Mouse (Mus musculus) embryonic facial prominence, embryonic 10.5 days (tissue): ENCODE measurements at regions not wholly inside any gene's neighbourhood (a gene's known extent, or its start where the extent isn't known, plus 50 kb on each side); places are given as distances from the start of the nearest gene placed in this dataset.
"Not testable (repeated sequence)": the region's sequence is repeated elsewhere in the genome, so short reads cannot be mapped to it uniquely, and the experiment has no call there.

ENCODE experiments used
- DNase-seq: peaks from one replicate; pipeline ENCODE4 v3.0.0-alpha.2; 2017; ENCODE audit warnings: low spot score
- H3K27ac ChIP-seq: fragments of 300-500 bp; sonication (generic); replicated peaks from 2 replicates; pipeline ENCODE4 v1.5.1; 2016; ENCODE audit warnings: mild to moderate bottlenecking
- H3K27me3 ChIP-seq: fragments of 300-500 bp; sonication (generic); replicated peaks from 2 replicates; pipeline ENCODE4 v1.6.1; 2016; ENCODE audit warnings: low read depth, mild to moderate bottlenecking; ENCODE audit not compliant: poor library complexity, severe bottlenecking
- H3K36me3 ChIP-seq: fragments of 300-500 bp; sonication (generic); replicated peaks from 2 replicates; pipeline ENCODE4 v1.6.1; 2016; ENCODE audit warnings: mild to moderate bottlenecking, moderate library complexity
- H3K4me1 ChIP-seq: fragments of 300-500 bp; sonication (generic); 2 replicates; pipeline ENCODE4 v1.6.1; 2016
- H3K4me3 ChIP-seq: fragments of 300-500 bp; sonication (generic); 2 replicates; pipeline ENCODE4 v1.5.1; 2016; ENCODE audit warnings: mild to moderate bottlenecking, moderate library complexity
- H3K9me3 ChIP-seq: fragments of 300-500 bp; sonication (generic); 2 replicates; pipeline ENCODE4 v1.6.1; 2016; ENCODE audit warnings: mild to moderate bottlenecking
- WGBS: fragments of 180-500 bp; shearing (Covaris S2); methylation state at CpG from one replicate; pipeline ENCODE4 v1.1.7; 2016; 5-methylcytosine and 5-hydroxymethylcytosine counted together

DNA sequence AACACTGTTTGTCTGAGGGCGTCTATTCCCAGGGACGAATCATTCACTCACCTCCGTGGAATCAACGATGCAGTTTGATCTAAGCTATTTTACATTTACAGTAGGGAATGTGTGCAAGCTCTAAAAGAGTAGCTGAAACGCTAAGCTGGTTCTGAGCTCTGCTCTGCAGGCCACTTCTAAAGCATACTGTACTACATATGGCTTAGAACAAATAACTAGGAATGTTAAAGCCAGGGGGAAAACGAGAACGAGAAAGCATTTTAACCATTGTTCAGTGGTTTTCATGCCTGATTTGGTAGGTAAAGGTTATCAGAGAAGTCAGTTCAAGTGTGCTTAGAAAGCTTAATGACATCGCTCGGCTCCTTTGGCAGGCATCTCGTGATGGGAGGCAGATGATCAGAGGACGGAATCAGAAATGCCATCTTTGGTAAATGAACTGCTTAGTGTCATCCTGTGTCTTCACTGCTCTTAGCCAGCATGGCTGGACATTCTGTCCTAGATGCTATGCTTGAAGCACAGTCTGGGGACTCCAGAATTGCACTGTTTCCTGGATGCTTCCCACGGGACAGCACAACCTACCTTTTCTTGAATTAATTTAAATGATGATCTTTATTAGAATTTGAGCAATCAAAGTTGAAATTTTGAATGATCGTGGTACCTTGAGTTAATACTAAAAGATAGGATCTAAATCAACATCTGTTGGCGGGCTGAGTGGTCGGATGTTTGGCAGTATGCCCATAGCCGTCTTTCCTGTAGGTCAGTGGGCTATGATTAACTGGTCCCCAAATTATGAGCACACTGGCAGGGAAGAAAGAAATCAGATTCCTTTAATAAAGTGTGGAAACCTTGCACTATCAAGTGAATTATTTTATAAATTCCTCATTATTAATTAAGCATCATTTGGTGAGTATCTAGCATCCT lies 495.2 kb downstream of the Hace1 start:
- WGBS, result 77% methylated on average over 16 of the region's 16 CpGs
- H3K36me3 ChIP-seq, result no peaks in the 10 kb centered on the region
- peaks cover 28% of the 10 kb centered on the region for H3K4me1 ChIP-seq
- no peaks in the 10 kb centered on the region for H3K27me3 ChIP-seq
- no peak overlapping the region for H3K27ac ChIP-seq
- no peaks in the 10 kb centered on the region for H3K9me3 ChIP-seq
- H3K4me3 ChIP-seq, result no peak overlapping the region
- DNase-seq, result no peak

DNA sequence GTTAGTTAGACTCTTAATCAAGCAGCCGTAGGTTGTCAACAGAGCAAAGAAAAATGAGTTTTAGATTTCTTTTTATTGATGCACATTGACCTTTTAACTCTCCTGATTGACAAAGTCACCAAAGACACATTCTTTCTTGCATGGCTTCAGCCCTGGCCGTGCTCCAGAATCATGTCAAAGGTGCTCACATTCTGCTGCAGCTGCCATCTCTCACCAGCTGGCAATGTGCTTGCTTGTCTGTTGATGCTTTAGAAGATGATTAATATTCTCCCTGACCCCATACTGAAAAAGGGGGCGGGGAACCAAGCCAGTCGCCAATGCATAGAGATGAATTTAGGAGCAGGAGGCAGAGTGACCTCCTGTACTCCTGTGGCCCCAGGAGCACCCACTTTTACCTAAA lies 510.1 kb downstream of the Hace1 start:
- Histone ChIP-seq H3K4me3 (no peak overlapping the region), H3K9me3 (no peaks in the 10 kb centered on the region), H3K4me1 (no peaks in the 10 kb centered on the region), H3K27ac (no peak overlapping the region), H3K27me3 (no peaks in the 10 kb centered on the region), H3K36me3 (no peaks in the 10 kb centered on the region)
- WGBS, result 60% methylated on average over 4 of the region's 4 CpGs
- no peak for DNase-seq

- H3K4me1 ChIP-seq, result no peaks in the 10 kb centered on the region
- no peaks in the 10 kb centered on the region for H3K9me3 ChIP-seq
- H3K27me3 ChIP-seq, result no peaks in the 10 kb centered on the region
- no peak for DNase-seq
- no peak overlapping the region for H3K4me3 ChIP-seq
- H3K27ac ChIP-seq, result no peak overlapping the region
- H3K36me3 ChIP-seq, result no peaks in the 10 kb centered on the region
Measured at GRCm38 (mm10) chr10:46100837-46101236, 523.2 kb downstream of the Hace1 start.

- no peaks in the 10 kb centered on the region for H3K4me1 ChIP-seq
- 81% methylated on average over 4 of the region's 4 CpGs for WGBS
- H3K4me3 ChIP-seq, result no peak overlapping the region
- no peak overlapping the region for H3K27ac ChIP-seq
- no peaks in the 10 kb centered on the region for H3K9me3 ChIP-seq
- no peaks in the 10 kb centered on the region for H3K36me3 ChIP-seq
- H3K27me3 ChIP-seq, result no peaks in the 10 kb centered on the region
- no peak for DNase-seq
Measured at GRCm38 (mm10) chr10:46108810-46109209, 531.2 kb downstream of the Hace1 start.

DNA sequence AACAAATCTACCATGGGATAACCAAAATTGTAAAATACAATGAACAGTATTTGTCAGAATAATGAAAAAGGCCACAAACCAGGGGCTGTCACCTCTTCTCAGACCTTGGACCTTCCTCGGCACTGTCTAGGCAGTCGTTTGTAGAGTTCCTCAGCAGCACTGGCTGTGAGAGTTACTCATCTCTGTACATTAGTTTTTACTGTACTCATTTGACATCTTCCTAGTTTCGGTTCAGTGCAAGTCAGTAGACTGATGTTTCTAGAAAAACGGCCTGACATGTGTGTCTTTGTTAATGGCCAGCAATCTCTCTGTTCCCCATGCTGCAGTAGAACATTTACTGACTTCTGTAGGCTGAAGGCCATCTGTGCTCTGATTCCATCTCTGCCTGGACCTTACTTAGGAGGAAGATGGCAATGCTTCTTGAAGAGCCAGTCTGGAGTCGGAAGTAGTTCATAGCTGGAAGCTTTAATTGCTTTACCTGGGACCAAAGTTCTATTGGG lies 537.1 kb downstream of the Hace1 start:
- Histone ChIP-seq H3K27ac (no peak overlapping the region), H3K27me3 (no peaks in the 10 kb centered on the region), H3K4me1 (no peaks in the 10 kb centered on the region), H3K9me3 (no peaks in the 10 kb centered on the region), H3K36me3 (no peaks in the 10 kb centered on the region), H3K4me3 (no peak overlapping the region)
- no peak for DNase-seq
- 89% methylated on average over 5 of the region's 5 CpGs for WGBS

DNA sequence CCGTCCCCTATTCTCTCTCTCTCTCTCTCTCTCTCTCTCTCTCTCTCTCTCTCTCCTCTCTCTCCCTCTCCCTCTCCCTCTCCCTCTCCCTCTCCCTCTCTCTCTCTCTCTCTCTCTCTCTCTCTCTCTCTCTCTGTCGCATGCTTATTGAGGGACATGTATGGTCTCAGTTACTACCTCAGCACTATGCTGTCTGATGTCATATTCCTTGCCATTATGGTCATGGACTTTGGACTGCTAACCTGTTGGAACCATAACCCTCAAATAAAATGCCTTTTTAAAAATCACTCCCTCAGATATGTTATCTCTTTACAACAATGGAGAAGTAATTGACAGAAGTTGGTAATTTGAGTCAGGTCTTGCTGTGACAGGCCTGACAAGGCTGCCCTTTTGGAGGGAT lies 544.8 kb downstream of the Hace1 start:
- H3K36me3 ChIP-seq, H3K4me1 ChIP-seq, H3K27me3 ChIP-seq, H3K9me3 ChIP-seq, DNase-seq, H3K4me3 ChIP-seq, H3K27ac ChIP-seq: not testable (repeated sequence)
- 100% methylated on average over 2 of the region's 2 CpGs for WGBS

DNA sequence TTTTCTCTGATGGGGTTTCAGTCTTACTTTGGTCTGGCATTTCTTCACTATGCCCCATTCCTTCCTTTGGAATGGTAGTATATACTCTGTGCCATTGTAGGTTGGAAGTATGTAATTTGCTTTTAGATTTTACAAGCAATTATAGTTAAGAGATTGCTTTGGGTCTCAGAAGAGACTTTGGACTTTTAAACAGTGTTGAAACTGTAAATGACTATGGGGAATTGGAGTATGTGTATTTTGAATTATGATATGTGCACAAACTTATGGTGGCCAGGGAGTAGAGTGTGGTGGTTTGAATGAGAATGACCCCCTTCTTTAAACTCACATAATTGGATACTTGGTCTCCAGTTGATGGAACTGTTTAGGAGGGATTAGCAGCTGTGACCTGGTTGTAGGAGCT lies 546.2 kb downstream of the Hace1 start:
- Histone ChIP-seq H3K27me3 (no peaks in the 10 kb centered on the region), H3K27ac (no peak overlapping the region), H3K4me1 (no peaks in the 10 kb centered on the region), H3K9me3 (no peaks in the 10 kb centered on the region), H3K36me3 (no peaks in the 10 kb centered on the region), H3K4me3 (no peak overlapping the region)
- DNase-seq, result no peak

GRCm38 (mm10) chr10:46135120-46135748 lies 557.6 kb downstream of the Hace1 start:
- no peak for DNase-seq
- Histone ChIP-seq H3K27me3 (no peaks in the 10 kb centered on the region), H3K27ac (no peak overlapping the region), H3K36me3 (no peaks in the 10 kb centered on the region), H3K4me1 (no peaks in the 10 kb centered on the region), H3K9me3 (no peaks in the 10 kb centered on the region), H3K4me3 (no peak overlapping the region)
- WGBS, result 80% methylated on average over 2 of the region's 2 CpGs

DNA sequence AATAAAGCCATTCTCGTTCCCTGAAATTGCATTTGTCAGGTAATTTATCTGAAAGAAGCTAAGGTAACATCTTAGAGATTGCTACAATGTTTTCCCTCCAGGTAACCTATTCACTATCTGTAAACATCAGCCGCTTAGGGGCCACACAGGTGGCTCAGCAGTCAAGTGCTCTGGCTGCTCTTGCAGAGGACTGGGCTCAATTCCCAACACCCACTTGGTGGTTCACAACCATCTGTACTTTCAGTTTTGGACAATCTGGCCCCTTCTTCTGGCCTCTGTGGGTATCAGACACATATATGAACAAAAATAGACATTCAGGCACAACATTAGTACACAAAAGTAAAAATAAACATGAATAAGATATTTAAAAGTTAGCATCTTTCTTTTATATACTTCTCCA lies 596.4 kb downstream of the Hace1 start:
- Histone ChIP-seq H3K36me3 (no peaks in the 10 kb centered on the region), H3K27me3 (no peaks in the 10 kb centered on the region), H3K4me3 (no peak overlapping the region), H3K27ac (no peak overlapping the region), H3K9me3 (no peaks in the 10 kb centered on the region), H3K4me1 (no peaks in the 10 kb centered on the region)
- whole genome bisulfite sequencing, result 83% methylated on average over 2 of the region's 2 CpGs
- no peak for DNase-seq

GRCm38 (mm10) chr10:46185763-46186458 lies 608.3 kb downstream of the Hace1 start:
- Histone ChIP-seq H3K4me3 (no peak overlapping the region), H3K36me3 (no peaks in the 10 kb centered on the region), H3K27ac (no peak overlapping the region), H3K27me3 (no peaks in the 10 kb centered on the region), H3K4me1 (no peaks in the 10 kb centered on the region), H3K9me3 (no peaks in the 10 kb centered on the region)
- 85% methylated on average over 4 of the region's 4 CpGs for WGBS
- DNase-seq, result no peak

DNA sequence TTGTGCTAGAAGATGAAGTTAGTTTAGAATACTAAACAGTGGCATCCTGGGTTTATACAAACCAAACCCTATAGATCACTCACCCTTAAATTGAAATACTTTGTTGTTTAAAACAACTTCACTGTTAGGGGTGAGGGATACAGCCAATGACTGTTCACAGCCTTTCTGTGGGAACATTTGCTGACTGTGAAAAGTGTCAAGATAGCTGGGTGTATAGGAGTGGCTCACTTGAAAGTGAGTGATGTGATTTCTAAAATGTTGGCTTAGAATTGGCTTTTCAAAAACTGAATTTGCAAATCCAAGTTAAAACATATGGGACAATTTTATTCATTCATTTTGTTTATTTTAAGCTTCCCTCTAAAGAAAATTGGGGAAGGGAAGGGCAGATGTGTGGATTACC lies 616.5 kb downstream of the Hace1 start:
- H3K9me3 ChIP-seq, result no peaks in the 10 kb centered on the region
- H3K27ac ChIP-seq, result no peak overlapping the region
- H3K36me3 ChIP-seq, result no peaks in the 10 kb centered on the region
- no peak for DNase-seq
- no peak overlapping the region for H3K4me3 ChIP-seq
- no peaks in the 10 kb centered on the region for H3K4me1 ChIP-seq
- no peaks in the 10 kb centered on the region for H3K27me3 ChIP-seq

DNA sequence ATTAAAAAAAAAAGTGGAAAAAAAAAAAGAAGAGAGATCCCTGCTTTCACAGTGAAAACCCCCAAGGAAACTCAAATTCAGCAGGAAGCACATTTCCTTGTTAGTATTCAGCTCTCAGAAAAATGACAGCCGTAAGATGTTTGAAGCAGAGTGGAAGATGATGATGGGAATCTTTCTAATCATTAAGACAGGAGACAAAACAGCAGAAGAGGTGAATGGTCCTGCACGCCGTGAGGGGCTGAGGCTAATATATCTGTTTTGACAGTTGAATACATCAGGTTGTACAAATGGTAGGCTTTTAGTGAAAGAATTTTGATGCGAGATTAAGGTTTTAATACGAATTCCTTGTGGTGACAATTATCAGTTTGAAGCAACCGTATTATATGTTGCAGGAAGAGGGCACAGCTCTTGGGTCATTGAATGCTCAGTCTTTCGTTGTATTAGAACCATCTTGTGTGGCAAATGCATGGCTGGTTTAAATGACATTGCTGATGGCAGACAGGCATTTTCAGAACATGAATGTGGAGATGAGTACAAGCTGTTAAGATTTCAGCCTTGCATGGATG lies 649.3 kb downstream of the Hace1 start:
- 81% methylated on average over 7 of the region's 7 CpGs for WGBS
- Histone ChIP-seq H3K27me3 (no peaks in the 10 kb centered on the region), H3K36me3 (no peaks in the 10 kb centered on the region), H3K4me3 (no peak overlapping the region), H3K4me1 (no peaks in the 10 kb centered on the region), H3K9me3 (no peaks in the 10 kb centered on the region), H3K27ac (no peak overlapping the region)
- no peak for DNase-seq
